Mouse (Mus musculus): ENCODE data around the gene Gmeb2. TPM values are rescaled to one million over a fixed set of nuclear protein-coding genes. Genes with fewer than 3 reads are reported as not detected.
A peak's percentile ranks its signal among the peaks of the same experiment; 100 is the strongest.

The Gmeb2 gene
- polyA plus RNA-seq, 1 experiment from 2014 or later: 4.9 TPM

- TF ChIP-seq EP300 (IDR thresholded peaks at IDR 0.05; ENCODE audit: low read depth) (no peak), CTCF (IDR thresholded peaks at IDR 0.05; ENCODE audit: low read depth) (no peak)
- Histone ChIP-seq H3K9ac (replicated peaks) (no peak overlapping the region), H3K9me3 (ENCODE audit: low read length) (no peaks in the 10 kb centered on the region), H3K4me2 (ENCODE audit: low read depth, low read length) (no peak overlapping the region), H3K27me3 (ENCODE audit: insufficient read depth, low read length) (no peaks in the 10 kb centered on the region), H3K27ac (ENCODE audit: low read depth) (no peak overlapping the region), H3K4me3 (ENCODE audit: low read depth, low read length) (no peak overlapping the region), H3K36me3 (replicated peaks; ENCODE audit: insufficient read depth, low read length) (peaks cover 64% of the 10 kb centered on the region), H3K4me1 (ENCODE audit: insufficient read depth) (peaks cover 4% of the 10 kb centered on the region; the same call in 1 of the 2 replicates)
- ATAC-seq (no peak), DNase-seq (no peak)
- WGBS (ENCODE audit: insufficient replicate concordance): 87% methylated on average over 2 of the region's 2 CpGs
Measured at GRCm38 (mm10) chr2:181272092-181272491, 15.7 kb downstream of the Gmeb2 start.

- no peak overlapping the region for H3K4me3 ChIP-seq (ENCODE audit: low read depth, low read length)
- 83% methylated on average over 2 of the region's 2 CpGs for WGBS (ENCODE audit: insufficient replicate concordance)
- no peaks in the 10 kb centered on the region for H3K27me3 ChIP-seq (ENCODE audit: insufficient read depth, low read length)
- no peak overlapping the region for H3K4me2 ChIP-seq (ENCODE audit: low read depth, low read length)
- no peaks in the 10 kb centered on the region for H3K9me3 ChIP-seq (ENCODE audit: low read length)
- H3K4me1 ChIP-seq (ENCODE audit: insufficient read depth): no peaks in the 10 kb centered on the region
- H3K27ac ChIP-seq (ENCODE audit: low read depth): no peak overlapping the region
- ATAC-seq: peak; percentile 60
- H3K36me3 ChIP-seq (replicated peaks; ENCODE audit: insufficient read depth, low read length): peaks cover 74% of the 10 kb centered on the region
- TF ChIP-seq CTCF (IDR thresholded peaks at IDR 0.05; ENCODE audit: low read depth): no peak
- no peak for TF ChIP-seq EP300 (IDR thresholded peaks at IDR 0.05; ENCODE audit: low read depth)
- no peak overlapping the region for H3K9ac ChIP-seq (replicated peaks)
- DNase-seq: no peak
Measured at GRCm38 (mm10) chr2:181266839-181267238, 21.0 kb downstream of the Gmeb2 start.

GRCm38 (mm10) chr2:181253248-181253647 is 34.6 kb downstream of the Gmeb2 start:
- WGBS (ENCODE audit: insufficient replicate concordance): 71% methylated on average over 1 of the region's 1 CpGs
- DNase-seq (no peak), ATAC-seq (peak; percentile 75)
- Histone ChIP-seq H3K9ac (replicated peaks) (no peak overlapping the region), H3K27ac (ENCODE audit: low read depth) (peak overlapping the region; percentile 64), H3K4me1 (ENCODE audit: insufficient read depth) (peaks cover 22% of the 10 kb centered on the region), H3K9me3 (ENCODE audit: low read length) (no peaks in the 10 kb centered on the region), H3K4me2 (ENCODE audit: low read depth, low read length) (no peak overlapping the region), H3K4me3 (ENCODE audit: low read depth, low read length) (no peak overlapping the region), H3K27me3 (ENCODE audit: insufficient read depth, low read length) (no peaks in the 10 kb centered on the region), H3K36me3 (replicated peaks; ENCODE audit: insufficient read depth, low read length) (peaks cover 44% of the 10 kb centered on the region)
- TF ChIP-seq EP300 (IDR thresholded peaks at IDR 0.05; ENCODE audit: low read depth) (no peak), CTCF (IDR thresholded peaks at IDR 0.05; ENCODE audit: low read depth) (no peak)

GRCm38 (mm10) chr2:181251841-181252240 is 36.0 kb downstream of the Gmeb2 start:
- H3K9me3 ChIP-seq (ENCODE audit: low read length): no peaks in the 10 kb centered on the region
- peaks cover 22% of the 10 kb centered on the region for H3K4me1 ChIP-seq (ENCODE audit: insufficient read depth)
- no peak for DNase-seq
- H3K27ac ChIP-seq (ENCODE audit: low read depth): peak overlapping the region; percentile 64
- H3K27me3 ChIP-seq (ENCODE audit: insufficient read depth, low read length): no peaks in the 10 kb centered on the region
- no peak for TF ChIP-seq EP300 (IDR thresholded peaks at IDR 0.05; ENCODE audit: low read depth)
- TF ChIP-seq CTCF (IDR thresholded peaks at IDR 0.05; ENCODE audit: low read depth): no peak
- 77% methylated on average over 1 of the region's 1 CpGs for WGBS (ENCODE audit: insufficient replicate concordance)
- no peak overlapping the region for H3K4me2 ChIP-seq (ENCODE audit: low read depth, low read length)
- peaks cover 44% of the 10 kb centered on the region for H3K36me3 ChIP-seq (replicated peaks; ENCODE audit: insufficient read depth, low read length)
- H3K4me3 ChIP-seq (ENCODE audit: low read depth, low read length): no peak overlapping the region
- no peak overlapping the region for H3K9ac ChIP-seq (replicated peaks)
- no peak for ATAC-seq

GRCm38 (mm10) chr2:181249217-181249616 is 38.6 kb downstream of the Gmeb2 start:
- Histone ChIP-seq H3K4me3 (ENCODE audit: low read depth, low read length) (no peak overlapping the region), H3K4me1 (ENCODE audit: insufficient read depth) (peaks cover 24% of the 10 kb centered on the region), H3K9ac (replicated peaks) (no peak overlapping the region), H3K36me3 (replicated peaks; ENCODE audit: insufficient read depth, low read length) (peaks cover 23% of the 10 kb centered on the region), H3K9me3 (ENCODE audit: low read length) (no peaks in the 10 kb centered on the region), H3K4me2 (ENCODE audit: low read depth, low read length) (peak overlapping the region; percentile 32; the same call in 1 of the 2 replicates), H3K27me3 (ENCODE audit: insufficient read depth, low read length) (no peaks in the 10 kb centered on the region), H3K27ac (ENCODE audit: low read depth) (peak overlapping the region; percentile 88)
- TF ChIP-seq CTCF (IDR thresholded peaks at IDR 0.05; ENCODE audit: low read depth) (no peak), EP300 (IDR thresholded peaks at IDR 0.05; ENCODE audit: low read depth) (no peak)
- WGBS (ENCODE audit: insufficient replicate concordance): 56% methylated on average over 10 of the region's 10 CpGs
- peak; percentile 82 for ATAC-seq
- no peak for DNase-seq

GRCm38 (mm10) chr2:181245031-181245430 is 42.8 kb downstream of the Gmeb2 start:
- Histone ChIP-seq H3K9me3 (ENCODE audit: low read length) (no peaks in the 10 kb centered on the region), H3K36me3 (replicated peaks; ENCODE audit: insufficient read depth, low read length) (peaks cover 6% of the 10 kb centered on the region), H3K4me1 (ENCODE audit: insufficient read depth) (peaks cover 25% of the 10 kb centered on the region), H3K4me2 (ENCODE audit: low read depth, low read length) (no peak overlapping the region), H3K27me3 (ENCODE audit: insufficient read depth, low read length) (no peaks in the 10 kb centered on the region), H3K27ac (ENCODE audit: low read depth) (no peak overlapping the region; the same call in 1 of the 2 replicates), H3K9ac (replicated peaks) (no peak overlapping the region), H3K4me3 (ENCODE audit: low read depth, low read length) (no peak overlapping the region)
- no peak for ATAC-seq
- DNase-seq: no peak
- WGBS (ENCODE audit: insufficient replicate concordance): 58% methylated on average over 2 of the region's 2 CpGs
- TF ChIP-seq CTCF (IDR thresholded peaks at IDR 0.05; ENCODE audit: low read depth) (no peak), EP300 (IDR thresholded peaks at IDR 0.05; ENCODE audit: low read depth) (no peak)

Data from liver, postnatal 0 days (tissue).